Mouse (Mus musculus) gastrocnemius, postnatal 25 days (tissue): ENCODE data around the gene Ncapd3. TPM values are rescaled to one million over a fixed set of nuclear protein-coding genes. Genes with fewer than 3 reads are reported as not detected.

Experiments used
- DNase-seq: peaks from one replicate; pipeline ENCODE4 v3.0.0; 2022
- long read RNA-seq, 2 experiments: library from polyadenylated mRNA; stranded (forward); transcript quantifications; one replicate each; pipeline ENCODE4 v2.0.0; 2021
- total RNA-seq, 2 experiments: library from RNA; stranded (reverse); gene quantifications; 1 replicate in 1 of 2; 2 replicates in 1 of 2; pipeline ENCODE4 v1.2.3; 2021

The Ncapd3 gene
- 1 to 10 TPM; 5.3 to 5.8 TPM for total RNA-seq
- long read RNA-seq, experiment 1, partial matches to known transcripts, result 2 of 2 reads
- long read RNA-seq, experiment 1, other reads (novel, unspliced or antisense), result 0 of 2 reads
- long read RNA-seq, experiment 2, partial matches to known transcripts, result 2 of 2 reads
- long read RNA-seq, experiment 2, other reads (novel, unspliced or antisense), result 0 of 2 reads

- peak; percentile 93 for DNase-seq
Observed at GRCm38 (mm10) chr9:27029828-27030762, at the start of gene Ncapd3, which contains the start of gene Vps26b. Gene Ncapd3 (plus strand): TSS chr9:27030175. Gene Vps26b (minus strand): TSS chr9:27030065.

- no peak for DNase-seq
Observed at GRCm38 (mm10) chr9:26985090-26985613, 44.8 kb upstream of the Ncapd3 start.

GRCm38 (mm10) chr9:26985668-26986277, 44.2 kb upstream of the Ncapd3 start:
- DNase-seq, result no peak

- DNase-seq, result no peak
Observed at GRCm38 (mm10) chr9:26990181-26990580, 39.8 kb upstream of the Ncapd3 start.

GRCm38 (mm10) chr9:26993118-26993517, 36.9 kb upstream of the Ncapd3 start:
- no peak for DNase-seq

- DNase-seq, result no peak
Observed at GRCm38 (mm10) chr9:26993900-26994299, 36.1 kb upstream of the Ncapd3 start.

GRCm38 (mm10) chr9:26997062-26997461, 32.9 kb upstream of the Ncapd3 start:
- DNase-seq, result no peak

GRCm38 (mm10) chr9:26997501-26997900, 32.5 kb upstream of the Ncapd3 start:
- no peak for DNase-seq

- no peak for DNase-seq
Observed at GRCm38 (mm10) chr9:26998669-26999460, 31.1 kb upstream of the Ncapd3 start.

GRCm38 (mm10) chr9:26999461-27000395, 30.2 kb upstream of the Ncapd3 start, which contains the start of the genes Acad8 and Thyn1:
Gene Acad8 (minus strand): TSS chr9:26999566.
Gene Thyn1 (plus strand): TSS chr9:26999710.
- peak; percentile 94 for DNase-seq

GRCm38 (mm10) chr9:27005231-27005630, 24.7 kb upstream of the Ncapd3 start:
- no peak for DNase-seq

GRCm38 (mm10) chr9:27005933-27006332, 24.0 kb upstream of the Ncapd3 start:
- no peak for DNase-seq

GRCm38 (mm10) chr9:27006866-27007265, 23.1 kb upstream of the Ncapd3 start:
- DNase-seq, result no peak

GRCm38 (mm10) chr9:27009231-27009630, 20.7 kb upstream of the Ncapd3 start:
- DNase-seq, result no peak

GRCm38 (mm10) chr9:27011572-27011971, 18.4 kb upstream of the Ncapd3 start:
- no peak for DNase-seq

- DNase-seq, result no peak
Observed at GRCm38 (mm10) chr9:27018961-27019360, 11.0 kb upstream of the Ncapd3 start.

GRCm38 (mm10) chr9:27023681-27024080, 6.3 kb upstream of the Ncapd3 start:
- no peak for DNase-seq

GRCm38 (mm10) chr9:27026708-27027107, 3.3 kb upstream of the Ncapd3 start:
- DNase-seq, result no peak

GRCm38 (mm10) chr9:27029022-27029827, 750 bp upstream of the Ncapd3 start:
- peak; percentile 19 for DNase-seq

- DNase-seq, result no peak
Observed at GRCm38 (mm10) chr9:27030763-27031100, 757 bp downstream of the Ncapd3 start.
